Mouse (Mus musculus) thymus, adult 2 months (tissue): ENCODE measurements around the gene Klra10. TPM values are rescaled to one million over a fixed set of nuclear protein-coding genes. Genes with fewer than 3 reads are reported as not detected.
"Not testable (repeated sequence)": the region's sequence is repeated elsewhere in the genome, so short reads cannot be mapped to it uniquely, and the experiment has no call there.

ENCODE experiments used
- DNase-seq: peaks from one replicate; pipeline ENCODE4 v3.0.0; 2021
- H3K27ac ChIP-seq: fragments of 200-500 bp; 2 replicates; pipeline ENCODE4 v1.5.1; 2012; ENCODE audit warnings: low read length, control low read depth; ENCODE audit not compliant: control insufficient read depth, insufficient read depth
- H3K27me3 ChIP-seq: fragments of 200-500 bp; 2 replicates; pipeline ENCODE4 v1.6.1; 2012; ENCODE audit warnings: mild to moderate bottlenecking, low read length, moderate library complexity, mixed read lengths; ENCODE audit not compliant: control insufficient read depth, insufficient read depth
- H3K36me3 ChIP-seq: fragments of 200-500 bp; 2 replicates; pipeline ENCODE4 v1.6.1; 2012; ENCODE audit warnings: mild to moderate bottlenecking, low read length, moderate library complexity; ENCODE audit not compliant: control insufficient read depth, insufficient read depth
- H3K4me1 ChIP-seq: fragments of 200-500 bp; replicated peaks from 2 replicates; pipeline ENCODE4 v1.6.1; 2012; ENCODE audit warnings: low read length; ENCODE audit not compliant: control insufficient read depth, insufficient read depth
- H3K4me3 ChIP-seq: fragments of 200-500 bp; 2 replicates; pipeline ENCODE4 v1.5.1; 2012; ENCODE audit warnings: mild to moderate bottlenecking, low read length, control low read depth, moderate library complexity; ENCODE audit not compliant: control insufficient read depth, insufficient read depth
- CTCF ChIP-seq: fragments of 200-500 bp; IDR thresholded peaks from 2 replicates; pipeline ENCODE4 v1.5.1; 2012; ENCODE audit warnings: mild to moderate bottlenecking, control low read depth, low read length, moderate library complexity, borderline replicate concordance; ENCODE audit not compliant: control insufficient read depth, poor library complexity, insufficient read depth; ENCODE audit errors: extremely low read depth
- POLR2A ChIP-seq: fragments of 200-500 bp; IDR thresholded peaks from 2 replicates; pipeline ENCODE4 v1.6.1; 2012; ENCODE audit warnings: mild to moderate bottlenecking, low read length, control low read depth, moderate library complexity; ENCODE audit not compliant: control insufficient read depth, poor library complexity, insufficient read depth; ENCODE audit errors: extremely low read depth
- WGBS: fragments of 180-500 bp; shearing (Covaris S2); methylation state at CpG from one replicate; pipeline ENCODE4 v1.1.7; 2018; 5-methylcytosine and 5-hydroxymethylcytosine counted together
- polyA plus RNA-seq: library from polyadenylated mRNA; depleted of rRNA; stranded (reverse); fragments of >200 nt; gene quantifications from 2 replicates; pipeline ENCODE4 v1.2.3, GENCODE M21; 2012; rRNA removed

Klra10 gene
- polyA plus RNA-seq, result not detected in 2 replicates

DNA sequence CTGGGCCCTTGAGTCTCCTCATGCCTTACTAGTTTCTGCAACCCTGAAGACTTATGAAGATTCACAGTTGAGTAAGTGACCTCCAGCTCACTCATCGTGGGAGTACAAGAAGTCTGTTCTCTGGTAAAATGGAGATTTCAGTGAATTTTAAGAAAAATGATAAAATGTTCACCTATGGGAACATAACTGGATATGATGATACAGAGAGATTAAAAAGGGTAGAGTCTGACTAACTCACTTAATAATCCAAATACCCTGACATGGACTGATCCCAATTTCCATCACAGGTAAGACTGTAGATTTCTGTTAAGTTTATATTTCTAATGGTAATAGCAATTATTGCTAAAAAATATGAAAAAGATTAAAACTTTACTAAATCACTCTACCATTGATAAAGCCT is at the start of gene Klra10:
Gene Klra10 (minus strand): TSS at position 101 of the 400 bp plus-strand sequence.
- H3K27me3 ChIP-seq, H3K27ac ChIP-seq: not testable (repeated sequence)
- 91% methylated on average over 1 of the region's 1 CpGs for WGBS

DNA sequence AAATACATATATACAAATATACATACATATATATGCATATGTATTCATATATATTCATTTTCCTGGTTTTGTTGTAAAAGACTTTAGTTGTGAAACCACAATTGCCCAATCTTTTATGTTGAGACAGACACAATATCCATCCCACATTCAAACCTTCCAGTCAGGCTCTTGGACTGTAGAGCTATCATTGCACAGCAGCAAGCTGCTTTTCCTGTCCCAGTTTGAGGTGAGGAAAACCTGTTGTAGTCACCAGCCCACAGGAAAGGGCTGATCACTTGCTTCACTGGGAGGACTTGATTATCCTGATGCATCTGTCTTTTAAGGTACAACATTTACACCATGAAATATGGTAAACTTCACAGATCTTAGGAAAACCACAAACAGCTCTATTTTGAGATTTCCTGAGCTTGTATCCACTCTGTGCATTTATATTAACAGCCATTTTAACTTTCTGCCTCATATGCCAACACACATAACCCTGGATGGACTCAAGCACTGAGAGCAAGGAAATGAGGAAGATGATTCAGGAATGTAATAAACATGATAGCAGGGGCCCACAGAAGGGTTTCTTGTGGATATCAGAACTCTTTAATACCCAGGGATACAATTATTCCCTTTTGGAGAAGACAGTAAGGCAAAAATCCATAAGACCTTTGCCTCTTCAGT is 6.4 kb upstream of the Klra10 start:
- no peak for DNase-seq
- TF ChIP-seq CTCF (no peak), POLR2A (no peak)
- Histone ChIP-seq H3K36me3 (no peaks in the 10 kb centered on the region), H3K27me3 (no peaks in the 10 kb centered on the region), H3K27ac (no peak overlapping the region), H3K4me3 (no peak overlapping the region), H3K4me1 (no peaks in the 10 kb centered on the region)

More for the DNA sequence above, at the start of gene Klra10:
- H3K4me1 ChIP-seq, H3K36me3 ChIP-seq, H3K4me3 ChIP-seq, DNase-seq: not testable (repeated sequence)

DNA sequence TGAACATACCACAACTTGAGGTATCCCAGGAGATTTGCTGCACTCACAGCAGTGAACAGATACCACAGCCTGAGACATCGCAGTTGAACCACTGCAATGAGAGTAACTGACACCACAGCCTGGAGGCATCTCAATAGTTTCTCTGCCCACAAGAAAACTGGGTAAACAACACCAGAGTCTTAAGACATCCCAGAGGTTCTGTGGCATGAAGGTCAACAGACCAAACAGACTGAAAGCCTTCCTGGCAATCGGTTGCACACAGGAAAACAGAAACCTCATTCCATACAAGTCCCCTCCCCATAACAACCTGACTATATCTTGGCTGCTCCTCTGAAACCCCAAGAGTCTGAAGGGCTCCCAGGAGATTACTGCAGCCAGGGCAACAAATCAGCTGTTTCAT is 26.4 kb downstream of the Klra10 start:
- no peak for TF ChIP-seq POLR2A
- no peak for TF ChIP-seq CTCF
- WGBS, result 55% methylated on average over 2 of the region's 2 CpGs
- Histone ChIP-seq H3K4me1 (no peaks in the 10 kb centered on the region), H3K27ac (no peak overlapping the region), H3K36me3 (no peaks in the 10 kb centered on the region), H3K4me3 (no peak overlapping the region), H3K27me3 (no peaks in the 10 kb centered on the region)
- DNase-seq, result no peak

DNA sequence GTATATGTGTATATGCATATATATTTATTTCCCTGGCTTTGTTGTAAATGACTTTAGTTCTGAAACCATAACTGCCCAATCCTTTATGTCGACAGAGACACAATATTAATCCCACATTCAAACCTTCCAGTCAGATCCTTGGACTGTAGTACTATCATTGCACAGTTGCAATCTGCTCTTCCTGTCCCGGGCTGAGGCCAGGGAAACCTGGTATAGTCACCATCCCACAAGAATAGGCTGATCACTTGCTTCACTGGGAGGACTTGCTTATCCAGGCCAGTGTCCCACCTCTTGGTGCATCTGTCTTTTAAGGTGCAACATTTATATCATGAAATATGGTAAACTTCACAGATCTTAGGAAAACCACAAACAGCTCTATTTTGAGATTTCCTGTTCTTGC is 44.2 kb downstream of the Klra10 start:
- no peak for TF ChIP-seq POLR2A
- no peak for TF ChIP-seq CTCF
- 52% methylated on average over 2 of the region's 2 CpGs for WGBS
- H3K4me3 ChIP-seq, result no peak overlapping the region
- no peaks in the 10 kb centered on the region for H3K27me3 ChIP-seq
- H3K36me3 ChIP-seq, result no peaks in the 10 kb centered on the region
- DNase-seq, result no peak
- no peak overlapping the region for H3K27ac ChIP-seq
- peaks cover 5% of the 10 kb centered on the region for H3K4me1 ChIP-seq

DNA sequence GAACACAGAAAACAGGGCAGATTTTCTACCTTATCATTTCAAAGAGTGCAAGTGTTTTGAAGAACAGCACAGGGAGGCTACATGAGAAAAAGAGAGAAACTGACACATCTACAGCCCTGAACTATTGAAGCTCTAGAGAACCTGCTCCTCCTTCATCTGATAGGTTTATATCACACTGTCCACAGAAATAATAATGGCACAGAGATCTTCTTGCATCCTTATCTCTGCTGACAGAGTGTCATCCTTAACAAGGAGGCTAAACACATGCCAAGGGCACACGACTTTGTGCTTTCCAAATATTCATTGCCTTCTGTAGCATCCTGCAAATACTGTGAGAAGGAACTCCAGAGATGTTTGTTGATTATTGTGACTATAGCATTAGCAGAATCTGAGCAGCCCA is 45.1 kb downstream of the Klra10 start:
- DNase-seq, result no peak
- Histone ChIP-seq H3K36me3 (no peaks in the 10 kb centered on the region), H3K4me1 (peaks cover 5% of the 10 kb centered on the region), H3K4me3 (no peak overlapping the region), H3K27me3 (no peaks in the 10 kb centered on the region), H3K27ac (no peak overlapping the region)
- TF ChIP-seq CTCF (no peak), POLR2A (no peak)
- WGBS, result 91% methylated on average over 1 of the region's 1 CpGs

DNA sequence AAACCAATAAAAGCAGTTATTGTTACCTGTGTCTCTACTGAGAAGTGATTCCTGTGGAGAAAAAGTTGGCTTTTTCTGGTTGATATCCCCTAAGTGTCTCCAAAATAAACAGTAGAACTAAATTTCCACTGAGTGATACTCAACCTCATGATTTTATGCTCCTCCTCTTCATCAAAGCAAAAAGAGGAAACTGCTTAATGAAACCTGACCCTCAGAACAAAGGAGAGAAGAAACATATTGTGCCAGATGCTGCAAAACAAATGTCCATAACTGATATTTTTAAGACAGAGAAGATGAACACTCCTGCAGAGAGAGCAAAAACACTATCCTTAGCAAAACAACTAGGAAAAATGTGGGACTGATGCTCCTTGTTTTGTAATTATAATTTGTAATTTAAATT is 48.5 kb downstream of the Klra10 start, which contains the start of gene Klra7:
Gene Klra7 (minus strand): TSS at position 101 of the 400 bp plus-strand sequence.
- no peak for DNase-seq
- no peak within 1 kb of the TSS for H3K4me3 ChIP-seq
- no peak for TF ChIP-seq CTCF
- TF ChIP-seq POLR2A, result no peak
- H3K27ac ChIP-seq, result no peak within 1 kb of the TSS
- peaks cover 4% of the 10 kb centered on the region for H3K4me1 ChIP-seq
- H3K36me3 ChIP-seq, result no peaks in the 10 kb centered on the region
- no peaks in the 10 kb centered on the region for H3K27me3 ChIP-seq

Other genes starting within 250 kb of the Klra10 start
- gene Klra4, start 214.7 kb downstream of the Klra10 start, polyA plus RNA-seq, result not detected in 2 replicates
- not detected in 2 replicates for gene Klra8, start 152.0 kb downstream of the Klra10 start, polyA plus RNA-seq
- 0.15 TPM in 1 of 2 replicates, not detected in the other for gene Klra9, start 88.8 kb downstream of the Klra10 start, polyA plus RNA-seq
- gene Klra7, start 48.6 kb downstream of the Klra10 start, polyA plus RNA-seq, result not detected in 2 replicates
- gene Klra3, start 55.6 kb upstream of the Klra10 start, polyA plus RNA-seq, result not detected in 2 replicates
- not detected in 2 replicates for gene Klra1, start 104.9 kb upstream of the Klra10 start, polyA plus RNA-seq